Mouse (Mus musculus): ENCODE data around the gene Rbfox1.

Gene Rbfox1

DNA sequence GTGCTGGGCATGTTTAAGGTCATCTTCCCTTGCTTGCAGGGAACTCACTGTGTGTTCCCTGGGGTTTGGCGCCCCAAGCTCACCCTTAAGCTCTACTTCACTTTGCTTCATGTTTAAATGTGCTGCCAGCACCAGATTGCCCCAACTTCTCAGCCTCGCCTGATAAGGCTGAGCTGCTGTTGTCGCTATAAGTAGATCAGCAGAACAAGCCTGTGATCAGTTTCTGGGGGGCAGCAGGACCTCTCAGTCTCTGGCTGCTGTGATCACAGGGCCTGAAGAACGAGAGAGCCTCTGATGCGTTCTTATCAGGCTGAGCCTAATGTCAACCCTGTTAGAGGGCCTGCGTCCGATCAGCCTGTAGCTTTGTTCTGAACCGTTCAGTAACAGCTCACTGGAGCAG is 1255.8 kb downstream of the Rbfox1 start:
- no peak for DNase-seq (ENCODE audit: low spot score in 2 of 2)

DNA sequence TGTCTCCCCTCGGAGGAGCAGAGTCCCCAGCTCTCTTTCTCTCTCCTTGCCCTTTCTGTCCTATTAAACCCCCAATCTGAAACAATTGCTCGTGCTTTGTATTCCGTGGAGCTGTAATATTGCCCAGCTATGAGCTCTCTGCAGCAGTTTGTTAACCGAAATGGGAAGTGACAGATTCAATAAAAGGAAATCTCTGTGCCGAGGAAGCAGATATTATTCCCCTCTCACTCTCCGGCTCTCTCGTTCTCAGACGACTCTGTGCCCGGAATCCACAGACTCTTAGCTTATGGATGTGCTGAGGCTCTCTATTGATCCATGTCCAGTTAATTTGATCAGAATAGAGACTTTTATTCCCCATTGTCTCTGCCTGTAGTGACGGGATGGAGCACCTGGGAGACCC is 1260.3 kb downstream of the Rbfox1 start:
- no peak for DNase-seq (ENCODE audit: low spot score in 2 of 2)

DNA sequence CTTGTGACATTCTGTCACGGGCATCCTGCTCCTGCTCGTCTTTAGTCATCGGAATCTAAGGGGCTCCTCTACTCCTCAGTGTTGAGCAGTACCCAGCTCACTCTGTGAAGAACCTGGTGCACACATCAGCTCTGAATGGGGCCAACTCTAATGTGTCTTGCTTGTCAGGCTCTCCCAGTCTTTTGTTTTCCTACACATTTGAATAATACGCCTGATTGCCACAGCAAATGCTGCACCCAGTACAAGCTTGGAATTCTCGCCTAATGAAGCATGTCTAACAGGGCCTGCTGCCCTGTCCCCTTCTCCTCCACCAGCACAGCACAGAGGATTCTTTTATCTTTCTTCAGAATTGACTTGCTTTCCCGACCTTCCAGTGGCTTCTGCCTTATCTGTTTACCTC is 1261.3 kb downstream of the Rbfox1 start:
- DNase-seq (ENCODE audit: low spot score in 2 of 2): no peak

- no peak for DNase-seq (ENCODE audit: low spot score in 2 of 2)
Observed at GRCm38 (mm10) chr16:7147884-7148283, 1262.7 kb downstream of the Rbfox1 start.

GRCm38 (mm10) chr16:7149106-7149899 is 1264.1 kb downstream of the Rbfox1 start:
- no peak for DNase-seq (ENCODE audit: low spot score in 2 of 2)

DNA sequence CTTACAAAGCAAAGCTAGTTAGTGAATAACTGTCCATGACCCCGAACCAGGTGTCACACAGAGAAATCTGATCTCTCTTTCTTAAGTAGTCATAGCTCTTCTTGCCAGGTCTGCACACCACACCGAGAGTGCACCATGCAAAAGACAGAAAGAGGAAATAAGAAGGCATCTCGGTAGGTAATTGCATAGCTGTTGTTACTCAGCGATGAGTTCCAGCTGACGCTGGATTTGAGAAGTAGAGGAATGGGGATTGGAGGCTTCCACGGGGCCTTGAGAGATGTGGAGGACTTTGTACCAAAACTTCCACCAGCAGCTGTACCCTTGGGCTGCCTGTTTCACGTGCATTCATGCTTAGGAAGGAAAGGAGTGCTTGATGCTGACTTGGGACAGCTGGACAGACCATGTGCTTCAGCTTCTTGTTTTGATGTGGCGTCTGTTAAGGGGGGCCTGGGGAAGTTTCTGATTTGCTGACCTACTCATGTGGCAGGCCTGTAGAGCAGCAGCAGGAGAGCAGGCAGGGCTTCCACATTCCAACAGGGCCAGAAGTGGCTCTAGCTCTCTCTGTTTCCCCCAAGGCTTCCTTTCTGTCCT is 1265.1 kb downstream of the Rbfox1 start:
- DNase-seq (ENCODE audit: low spot score in 2 of 2): no peak

- no peak for DNase-seq (ENCODE audit: low spot score in 2 of 2)
Observed at GRCm38 (mm10) chr16:7152401-7152800, 1267.2 kb downstream of the Rbfox1 start.

- no peak for DNase-seq (ENCODE audit: low spot score in 2 of 2)
Observed at GRCm38 (mm10) chr16:7154671-7155070, 1269.5 kb downstream of the Rbfox1 start.

DNA sequence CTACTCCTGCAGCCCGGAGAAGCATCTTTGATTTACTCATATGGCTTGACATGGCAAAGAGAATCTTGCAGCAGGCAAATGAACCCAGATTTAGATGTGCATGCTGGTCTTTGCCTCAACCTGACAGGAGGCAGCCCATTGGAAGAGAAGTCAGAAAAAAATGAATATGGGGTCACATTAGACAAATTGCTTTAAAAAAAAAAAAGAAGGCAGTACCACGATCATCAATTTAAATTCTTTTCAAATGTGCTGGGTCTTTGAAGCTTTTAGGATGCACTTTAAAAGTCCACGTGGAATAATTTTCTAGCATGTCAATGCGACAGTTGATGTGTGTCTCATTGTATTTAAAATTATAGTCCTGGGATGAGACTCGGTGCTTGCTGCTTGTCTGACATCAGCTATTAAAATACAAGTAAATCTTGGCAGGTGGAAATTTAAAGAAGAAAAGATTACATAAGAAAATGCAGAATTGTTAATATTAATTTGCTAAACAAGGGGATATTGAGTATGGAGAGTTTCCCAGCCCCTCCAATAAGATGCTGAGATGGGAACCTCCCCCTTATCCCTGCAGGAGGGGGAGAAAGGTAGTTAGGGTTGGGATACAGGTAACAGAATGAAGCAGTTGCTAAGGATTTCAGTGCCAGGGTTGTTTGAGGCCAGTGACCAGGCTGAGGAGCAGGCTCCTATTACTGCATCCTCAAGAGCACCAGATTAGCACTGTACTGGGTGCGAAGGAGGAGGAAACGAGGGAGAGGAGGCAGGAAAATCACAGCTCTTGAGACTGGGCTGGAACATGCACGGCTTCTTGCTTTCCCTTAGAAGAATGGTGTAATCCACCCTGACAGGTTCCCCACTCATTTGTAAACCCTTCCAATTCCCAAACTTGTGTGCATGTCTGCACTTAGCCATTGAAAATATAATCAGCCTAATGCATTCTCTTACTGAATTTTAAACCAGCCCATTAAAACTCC is 1274.0 kb downstream of the Rbfox1 start:
- no peak for DNase-seq (ENCODE audit: low spot score in 2 of 2)

GRCm38 (mm10) chr16:7159827-7160217 is 1274.7 kb downstream of the Rbfox1 start:
- no peak for DNase-seq (ENCODE audit: low spot score in 2 of 2)

DNA sequence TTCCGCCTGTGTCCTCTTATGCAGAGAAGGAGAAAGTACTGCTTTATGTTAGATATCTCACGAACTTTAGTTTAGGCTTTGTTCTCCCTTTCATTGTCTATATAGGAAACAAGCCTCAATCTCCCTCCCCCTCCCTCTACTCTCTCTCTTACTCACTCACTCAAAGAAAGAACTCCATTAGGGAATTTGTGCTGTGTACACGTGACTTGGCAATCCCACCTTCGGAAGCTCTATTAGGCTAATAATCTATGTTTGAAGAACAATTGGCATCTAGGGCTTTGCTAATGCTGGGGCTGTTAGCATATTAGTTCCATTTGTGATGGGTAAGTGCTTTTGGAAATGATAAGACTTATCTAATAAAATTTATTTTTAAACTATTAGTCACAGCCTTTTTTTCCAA is 1277.0 kb downstream of the Rbfox1 start:
- no peak for DNase-seq (ENCODE audit: low spot score in 2 of 2)

DNA sequence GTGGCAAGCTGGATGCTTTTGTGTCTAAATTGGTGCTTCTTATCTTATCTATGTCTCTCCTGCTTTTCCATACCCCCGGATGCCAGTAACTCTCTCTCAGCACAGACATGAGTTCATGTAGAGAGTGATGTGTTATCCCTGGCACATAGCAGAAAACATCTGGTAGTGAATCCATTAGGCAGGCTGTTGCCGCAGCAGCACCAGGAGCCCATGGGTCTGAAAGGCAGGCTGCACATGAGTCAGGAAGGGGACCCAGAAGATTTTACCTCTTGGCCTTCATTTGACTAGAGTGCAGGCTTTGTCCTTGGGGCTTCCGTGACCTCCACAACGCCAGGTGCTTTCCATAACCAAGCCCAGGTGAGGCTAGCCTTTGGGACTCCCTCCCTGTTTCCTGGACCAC is 1278.5 kb downstream of the Rbfox1 start:
- no peak for DNase-seq (ENCODE audit: low spot score in 2 of 2)

GRCm38 (mm10) chr16:7164153-7164737 is 1279.1 kb downstream of the Rbfox1 start:
- no peak for DNase-seq (ENCODE audit: low spot score in 2 of 2)

DNA sequence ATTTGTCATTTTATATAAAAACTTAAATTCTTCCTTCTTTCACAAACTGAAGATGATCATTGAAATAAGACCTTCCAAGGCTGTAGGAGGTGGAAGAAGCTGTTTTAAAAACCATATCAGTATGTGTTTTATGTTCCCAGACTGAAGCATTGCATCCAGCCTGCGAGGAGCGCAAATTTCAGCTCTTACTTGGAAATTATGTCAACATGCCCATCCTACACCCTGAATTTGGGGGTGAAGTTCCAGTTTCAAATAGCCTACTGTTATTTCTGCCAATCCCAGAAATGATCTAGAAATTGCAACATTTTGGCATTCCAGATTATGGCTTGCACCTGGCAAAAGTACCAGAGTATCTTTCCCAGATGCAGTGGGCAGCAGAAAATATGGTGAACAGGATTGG is 1290.8 kb downstream of the Rbfox1 start:
- no peak for DNase-seq (ENCODE audit: low spot score in 2 of 2)

DNA sequence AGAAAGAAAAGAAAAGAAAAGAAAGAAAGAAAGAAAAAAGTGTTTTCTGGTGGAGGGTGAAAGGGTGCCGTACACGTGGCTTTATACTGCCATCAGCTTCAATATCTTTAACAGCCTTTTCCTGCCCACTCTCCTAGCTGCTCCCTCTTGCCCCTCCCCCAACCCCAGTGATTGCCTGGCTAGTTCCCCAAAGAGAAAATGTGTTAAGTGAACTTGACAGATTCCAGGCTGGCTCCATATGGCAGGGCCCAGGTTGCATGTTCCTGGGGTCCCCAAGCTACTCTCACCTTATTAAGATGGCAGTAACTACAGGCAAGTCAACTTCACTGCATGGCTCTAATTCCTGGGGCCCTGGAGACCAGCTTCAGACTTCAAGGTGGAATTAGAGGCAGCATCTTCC is 1302.6 kb downstream of the Rbfox1 start:
- DNase-seq (ENCODE audit: low spot score in 2 of 2): no peak

- peak; percentile 60 to 63 for DNase-seq (ENCODE audit: low spot score in 2 of 2)
Observed at GRCm38 (mm10) chr16:7193535-7193934, 1308.4 kb downstream of the Rbfox1 start.

- DNase-seq (ENCODE audit: low spot score in 2 of 2): no peak
Observed at GRCm38 (mm10) chr16:7197953-7198352, 1312.8 kb downstream of the Rbfox1 start.

GRCm38 (mm10) chr16:7200239-7200638 is 1315.1 kb downstream of the Rbfox1 start:
- no peak for DNase-seq (ENCODE audit: low spot score in 2 of 2)

GRCm38 (mm10) chr16:7201816-7202215 is 1316.7 kb downstream of the Rbfox1 start:
- no peak for DNase-seq (ENCODE audit: low spot score in 2 of 2)

GRCm38 (mm10) chr16:7206116-7206900 is 1321.2 kb downstream of the Rbfox1 start:
- no peak for DNase-seq (ENCODE audit: low spot score in 2 of 2)

- no peak for DNase-seq (ENCODE audit: low spot score in 2 of 2)
Observed at GRCm38 (mm10) chr16:7207599-7207998, 1322.4 kb downstream of the Rbfox1 start.

Measured in right cerebral cortex, adult 2 months (tissue).